Mouse (Mus musculus): ENCODE results near the gene Brd7. TPM values are rescaled to one million over a fixed set of nuclear protein-coding genes. Genes with fewer than 3 reads are reported as not detected.

The Brd7 gene
- polyA plus RNA-seq, 1 experiment, result 25.6 TPM

- H3K27ac ChIP-seq (ENCODE audit: insufficient read depth, low read depth, low read length), result no peak overlapping the region
- no peaks in the 10 kb centered on the region for H3K27me3 ChIP-seq (replicated peaks; ENCODE audit: control insufficient read depth, insufficient read depth, low read length)
- WGBS, result 72% methylated on average over 7 of the region's 7 CpGs
- H3K4me1 ChIP-seq (ENCODE audit: control insufficient read depth, insufficient read depth, low read length), result no peaks in the 10 kb centered on the region
- DNase-seq, result no peak
- no peak for TF ChIP-seq POLR2A (IDR thresholded peaks at IDR 0.05; ENCODE audit: low read depth, low read length)
- TF ChIP-seq CTCF (conservative IDR thresholded peaks at IDR 0.05; ENCODE audit: insufficient read depth, insufficient read length, low read depth, low read length), result no peak
- H3K36me3 ChIP-seq (ENCODE audit: control insufficient read depth, insufficient read depth, low read length), result no peaks in the 10 kb centered on the region
- no peak overlapping the region for H3K4me3 ChIP-seq (ENCODE audit: insufficient read depth, low read depth, low read length)
Measured at GRCm38 (mm10) chr8:88388691-88389239, 26.8 kb upstream of the Brd7 start.

- Histone ChIP-seq H3K36me3 (ENCODE audit: control insufficient read depth, insufficient read depth, low read length) (no peaks in the 10 kb centered on the region), H3K4me1 (ENCODE audit: control insufficient read depth, insufficient read depth, low read length) (no peaks in the 10 kb centered on the region), H3K27me3 (replicated peaks; ENCODE audit: control insufficient read depth, insufficient read depth, low read length) (no peaks in the 10 kb centered on the region), H3K4me3 (ENCODE audit: insufficient read depth, low read depth, low read length) (no peak overlapping the region), H3K27ac (ENCODE audit: insufficient read depth, low read depth, low read length) (no peak overlapping the region)
- DNase-seq, result no peak
- TF ChIP-seq POLR2A (IDR thresholded peaks at IDR 0.05; ENCODE audit: low read depth, low read length) (no peak), CTCF (conservative IDR thresholded peaks at IDR 0.05; ENCODE audit: insufficient read depth, insufficient read length, low read depth, low read length) (no peak)
- WGBS, result 76% methylated on average over 8 of the region's 8 CpGs
Measured at GRCm38 (mm10) chr8:88387874-88388273, 25.9 kb upstream of the Brd7 start.

GRCm38 (mm10) chr8:88383164-88383556 lies 21.2 kb upstream of the Brd7 start:
- no peak overlapping the region for H3K27ac ChIP-seq (ENCODE audit: insufficient read depth, low read depth, low read length)
- no peaks in the 10 kb centered on the region for H3K27me3 ChIP-seq (replicated peaks; ENCODE audit: control insufficient read depth, insufficient read depth, low read length)
- TF ChIP-seq POLR2A (IDR thresholded peaks at IDR 0.05; ENCODE audit: low read depth, low read length) (no peak), CTCF (conservative IDR thresholded peaks at IDR 0.05; ENCODE audit: insufficient read depth, insufficient read length, low read depth, low read length) (0 out of 2 replicates have a peak, but pooled peaks have one; percentile 8)
- H3K36me3 ChIP-seq (ENCODE audit: control insufficient read depth, insufficient read depth, low read length), result no peaks in the 10 kb centered on the region
- H3K4me3 ChIP-seq (ENCODE audit: insufficient read depth, low read depth, low read length), result no peak overlapping the region
- no peak for DNase-seq
- 86% methylated on average over 2 of the region's 2 CpGs for WGBS
- no peaks in the 10 kb centered on the region for H3K4me1 ChIP-seq (ENCODE audit: control insufficient read depth, insufficient read depth, low read length)

- H3K27me3 ChIP-seq (replicated peaks; ENCODE audit: control insufficient read depth, insufficient read depth, low read length), result no peaks in the 10 kb centered on the region
- 75% methylated on average over 31 of the region's 31 CpGs for WGBS
- H3K4me3 ChIP-seq (ENCODE audit: insufficient read depth, low read depth, low read length), result no peak overlapping the region
- no peak overlapping the region for H3K27ac ChIP-seq (ENCODE audit: insufficient read depth, low read depth, low read length)
- no peaks in the 10 kb centered on the region for H3K4me1 ChIP-seq (ENCODE audit: control insufficient read depth, insufficient read depth, low read length)
- H3K36me3 ChIP-seq (ENCODE audit: control insufficient read depth, insufficient read depth, low read length), result no peaks in the 10 kb centered on the region
- DNase-seq, result no peak
- TF ChIP-seq CTCF (conservative IDR thresholded peaks at IDR 0.05; ENCODE audit: insufficient read depth, insufficient read length, low read depth, low read length) (no peak), POLR2A (IDR thresholded peaks at IDR 0.05; ENCODE audit: low read depth, low read length) (no peak)
Measured at GRCm38 (mm10) chr8:88382311-88383163, 20.5 kb upstream of the Brd7 start.

- H3K27ac ChIP-seq (ENCODE audit: insufficient read depth, low read depth, low read length), result no peak overlapping the region
- TF ChIP-seq CTCF (conservative IDR thresholded peaks at IDR 0.05; ENCODE audit: insufficient read depth, insufficient read length, low read depth, low read length) (no peak), POLR2A (IDR thresholded peaks at IDR 0.05; ENCODE audit: low read depth, low read length) (no peak)
- WGBS, result 65% methylated on average over 7 of the region's 7 CpGs
- H3K36me3 ChIP-seq (ENCODE audit: control insufficient read depth, insufficient read depth, low read length), result no peaks in the 10 kb centered on the region
- no peaks in the 10 kb centered on the region for H3K27me3 ChIP-seq (replicated peaks; ENCODE audit: control insufficient read depth, insufficient read depth, low read length)
- no peak overlapping the region for H3K4me3 ChIP-seq (ENCODE audit: insufficient read depth, low read depth, low read length)
- peak; percentile 43 for DNase-seq
- H3K4me1 ChIP-seq (ENCODE audit: control insufficient read depth, insufficient read depth, low read length), result no peaks in the 10 kb centered on the region
Measured at GRCm38 (mm10) chr8:88380497-88380896, 18.5 kb upstream of the Brd7 start.

- Histone ChIP-seq H3K27ac (ENCODE audit: insufficient read depth, low read depth, low read length) (no peak overlapping the region), H3K36me3 (ENCODE audit: control insufficient read depth, insufficient read depth, low read length) (no peaks in the 10 kb centered on the region), H3K27me3 (replicated peaks; ENCODE audit: control insufficient read depth, insufficient read depth, low read length) (no peaks in the 10 kb centered on the region), H3K4me3 (ENCODE audit: insufficient read depth, low read depth, low read length) (no peak overlapping the region), H3K4me1 (ENCODE audit: control insufficient read depth, insufficient read depth, low read length) (no peaks in the 10 kb centered on the region)
- TF ChIP-seq POLR2A (IDR thresholded peaks at IDR 0.05; ENCODE audit: low read depth, low read length), result no peak
- TF ChIP-seq CTCF (conservative IDR thresholded peaks at IDR 0.05; ENCODE audit: insufficient read depth, insufficient read length, low read depth, low read length), result no peak
- DNase-seq, result peak; percentile 44
- 15% methylated on average over 19 of the region's 19 CpGs for WGBS
Measured at GRCm38 (mm10) chr8:88376836-88377582, 15.0 kb upstream of the Brd7 start.

- Histone ChIP-seq H3K4me3 (ENCODE audit: insufficient read depth, low read depth, low read length) (no peak overlapping the region), H3K27ac (ENCODE audit: insufficient read depth, low read depth, low read length) (no peak overlapping the region), H3K27me3 (replicated peaks; ENCODE audit: control insufficient read depth, insufficient read depth, low read length) (no peaks in the 10 kb centered on the region), H3K36me3 (ENCODE audit: control insufficient read depth, insufficient read depth, low read length) (no peaks in the 10 kb centered on the region), H3K4me1 (ENCODE audit: control insufficient read depth, insufficient read depth, low read length) (no peaks in the 10 kb centered on the region)
- DNase-seq, result no peak
- WGBS, result 93% methylated on average over 2 of the region's 2 CpGs
- TF ChIP-seq CTCF (conservative IDR thresholded peaks at IDR 0.05; ENCODE audit: insufficient read depth, insufficient read length, low read depth, low read length) (no peak), POLR2A (IDR thresholded peaks at IDR 0.05; ENCODE audit: low read depth, low read length) (no peak)
Measured at GRCm38 (mm10) chr8:88371522-88371921, 9.5 kb upstream of the Brd7 start.

Data from kidney, adult 2 months (tissue).